Mouse (Mus musculus) C2C12 (cell line): ENCODE results near the gene Pacsin2.

ENCODE experiments used
- CEBPB ChIP-seq: IDR thresholded peaks from one replicate; pipeline ENCODE4 v1.6.1; 2011; ENCODE audit warnings: low read depth, mild to moderate bottlenecking, control low read depth, moderate library complexity
- CTCF ChIP-seq: IDR thresholded peaks from one replicate; pipeline ENCODE4 v1.5.1; 2011; ENCODE audit not compliant: control insufficient read depth, insufficient read depth, insufficient read length
- MYOD1 ChIP-seq: IDR thresholded peaks from one replicate; pipeline ENCODE4 v1.6.1; 2011; ENCODE audit warnings: low read depth; ENCODE audit not compliant: control insufficient read depth, insufficient read length
- USF1 ChIP-seq: IDR thresholded peaks from one replicate; pipeline ENCODE4 v1.6.1; 2011; ENCODE audit warnings: low read depth, mild to moderate bottlenecking, control low read depth, moderate library complexity

GRCm38 (mm10) chr15:83423589-83424384 is 40.6 kb downstream of the Pacsin2 start:
- TF ChIP-seq MYOD1, result no peak
- TF ChIP-seq CTCF, result no peak
- TF ChIP-seq USF1, result no peak
- no peak for TF ChIP-seq CEBPB
